Mouse (Mus musculus) kidney, postnatal 36 days (tissue): ENCODE data around the gene Nploc4.
A peak's percentile ranks its signal among the peaks of the same experiment; 100 is the strongest.
"Not testable (repeated sequence)": the region's sequence is repeated elsewhere in the genome, so short reads cannot be mapped to it uniquely, and the experiment has no call there.

Experiments
- DNase-seq, 2 experiments: peaks; one replicate each; pipeline ENCODE4 v3.0.0; 2021 to 2022; ENCODE audit warnings: mixed read lengths in 2 of 2

Nploc4 gene

DNA sequence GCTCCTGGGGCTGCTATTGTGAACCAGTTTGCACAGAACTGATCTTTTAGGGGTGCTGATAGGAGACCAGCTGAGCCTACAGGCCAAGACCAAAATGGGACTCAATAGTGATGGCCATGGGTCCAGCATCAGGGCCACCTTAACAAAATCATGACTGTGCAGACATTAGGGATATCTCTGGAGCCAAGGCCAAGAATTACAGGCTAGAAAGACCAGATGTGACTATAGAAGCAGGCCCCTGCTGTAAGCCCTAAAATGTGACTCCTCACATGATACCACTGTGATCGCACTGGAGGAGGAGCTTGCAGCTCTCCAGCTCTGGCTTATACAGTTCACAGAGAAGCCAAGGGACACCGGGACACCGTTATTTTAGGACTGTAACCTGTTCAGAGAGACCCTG, 4.8 kb upstream of the Nploc4 start, which contains the start of gene Tspan10:
Tspan10 (plus strand) TSS at position 301 of the 400 bp plus-strand sequence.
- no peak for DNase-seq

DNA sequence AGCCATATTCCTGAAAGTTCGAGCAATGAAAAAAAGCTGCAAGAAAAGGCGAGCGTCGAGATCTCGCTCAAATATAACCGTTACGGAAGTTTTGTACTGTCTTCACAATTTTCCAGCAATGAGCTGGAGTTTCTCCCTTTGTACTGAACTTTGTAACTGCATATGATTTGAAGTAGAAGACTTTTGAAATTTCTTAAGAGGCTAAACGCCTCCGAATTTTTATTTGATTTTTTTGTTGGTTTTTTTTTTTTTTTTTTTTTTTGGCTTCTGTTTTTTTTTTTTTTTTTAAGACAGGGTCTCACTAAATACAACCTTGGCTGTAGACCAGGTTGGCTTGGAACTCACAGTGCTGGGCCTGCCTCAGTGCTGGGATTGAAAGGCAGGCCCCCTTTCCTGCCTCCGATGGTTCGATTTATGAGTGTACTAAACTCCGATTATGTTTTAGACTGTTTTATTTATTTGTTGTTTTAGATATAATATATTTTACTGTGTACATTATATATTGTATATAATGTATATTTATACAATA, 413 bp upstream of the Nploc4 start:
- no peak for DNase-seq

DNA sequence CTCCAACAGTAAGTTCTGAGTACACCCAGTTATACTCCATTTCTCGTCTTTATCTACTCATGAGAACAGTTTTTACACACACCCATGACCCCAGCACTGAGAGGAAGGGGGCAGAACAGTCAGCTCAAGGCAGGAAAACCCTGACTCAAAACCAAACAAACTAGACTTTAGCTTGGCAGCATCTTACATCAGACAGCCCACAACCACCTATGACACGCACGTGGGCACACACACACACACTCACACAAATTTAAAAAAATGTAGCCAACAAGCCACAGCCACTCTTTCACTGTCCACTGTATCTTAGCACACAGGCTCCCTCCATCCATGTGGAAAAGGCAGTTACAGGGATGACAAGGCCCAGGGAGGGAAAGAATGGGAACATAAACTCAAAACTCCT, 10.8 kb downstream of the Nploc4 start:
- no peak for DNase-seq

DNA sequence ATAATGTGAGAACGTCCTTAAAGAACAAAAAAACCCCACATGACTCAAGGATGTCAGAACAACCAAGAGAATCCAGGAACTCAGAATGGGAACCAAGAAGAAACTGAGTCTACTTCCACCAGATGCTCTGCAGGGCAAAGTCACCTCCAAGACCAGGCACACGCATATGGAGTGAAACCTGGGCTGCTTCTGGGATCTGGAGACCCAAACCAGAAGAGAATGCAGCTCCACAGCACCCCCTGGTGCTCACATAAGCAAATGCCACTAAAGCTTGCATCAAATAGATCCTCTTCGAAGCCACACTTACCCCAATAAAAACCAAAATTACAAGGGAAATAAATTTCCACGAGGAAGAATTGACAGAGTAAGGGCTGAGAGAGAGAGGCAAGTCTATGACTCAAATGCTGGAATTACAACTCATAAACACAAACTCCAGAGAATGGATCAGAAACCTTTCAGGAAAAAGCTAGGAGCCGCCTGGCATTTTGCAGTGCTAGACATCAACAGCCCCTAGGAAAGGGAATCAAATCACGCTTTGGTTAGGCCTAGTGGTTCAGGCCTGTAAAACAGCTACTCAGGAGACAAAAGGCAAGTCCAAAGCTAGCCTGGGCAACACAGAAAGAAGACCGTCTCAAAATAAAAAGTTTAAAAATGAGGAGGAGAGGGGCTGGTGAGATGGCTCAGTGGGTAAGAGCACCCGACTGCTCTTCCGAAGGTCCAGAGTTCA, 13.8 kb downstream of the Nploc4 start:
- peak; percentile 49 to 82 for DNase-seq

DNA sequence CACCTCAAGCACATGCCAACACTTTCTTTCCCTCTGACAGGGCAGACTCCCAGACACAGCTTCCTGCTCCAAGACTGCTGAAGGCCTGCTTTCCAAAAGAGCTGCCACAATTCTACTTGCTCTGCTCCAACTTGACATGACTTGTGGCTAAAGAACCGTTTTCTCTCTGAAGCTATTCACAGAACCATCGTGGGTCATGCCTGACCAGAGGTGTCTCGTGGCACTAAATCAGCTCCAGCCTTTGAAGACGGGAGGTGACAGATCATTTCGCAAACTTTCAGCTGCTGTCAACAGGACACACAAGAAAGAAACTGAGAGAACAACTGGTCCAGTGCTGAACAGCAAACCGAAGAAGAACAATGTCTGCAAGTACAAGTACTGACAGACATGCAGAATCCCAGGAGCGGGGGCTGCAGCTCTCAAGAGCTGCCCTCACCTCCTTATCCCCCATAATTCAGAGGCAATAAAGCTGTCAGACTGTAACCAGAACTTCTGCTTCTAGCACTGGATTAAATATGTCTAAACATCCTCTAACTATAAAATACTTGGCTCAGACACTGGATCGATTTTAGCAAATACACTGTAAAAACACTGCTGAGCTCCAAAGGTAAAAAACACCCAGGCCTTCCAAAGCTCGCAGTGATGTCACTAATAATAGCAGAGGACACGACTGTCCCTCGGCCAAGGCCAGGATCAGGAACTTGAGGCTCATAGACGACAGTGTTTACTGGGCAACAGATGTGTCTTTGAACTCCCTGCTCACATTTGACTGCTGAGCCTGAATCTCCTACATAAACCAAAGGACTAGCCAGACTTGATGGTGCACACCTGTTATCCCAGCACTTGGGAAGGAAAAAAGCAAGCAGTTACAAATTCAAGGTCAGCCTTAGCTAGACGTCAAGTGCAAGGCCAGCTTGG, 14.6 kb downstream of the Nploc4 start:
- no peak for DNase-seq

DNA sequence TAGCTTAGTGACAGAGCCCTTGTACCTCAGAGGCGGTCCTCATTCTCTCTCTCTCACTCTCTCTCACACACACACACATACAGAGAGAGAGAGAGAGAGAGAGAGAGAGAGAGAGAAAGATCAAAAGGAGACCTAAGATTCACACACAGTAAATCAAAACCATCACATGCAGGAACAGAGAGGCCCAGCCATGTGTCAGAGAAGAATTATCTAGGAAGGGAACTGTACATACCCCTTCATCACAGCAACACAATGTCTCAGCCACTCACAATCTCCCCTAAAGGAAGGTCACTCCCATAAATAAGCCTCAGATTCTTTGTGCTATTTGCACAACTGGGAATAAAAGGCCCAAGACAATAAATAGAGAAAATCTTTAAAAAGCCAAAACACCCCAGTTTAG, 18.9 kb downstream of the Nploc4 start:
- DNase-seq: no peak

DNA sequence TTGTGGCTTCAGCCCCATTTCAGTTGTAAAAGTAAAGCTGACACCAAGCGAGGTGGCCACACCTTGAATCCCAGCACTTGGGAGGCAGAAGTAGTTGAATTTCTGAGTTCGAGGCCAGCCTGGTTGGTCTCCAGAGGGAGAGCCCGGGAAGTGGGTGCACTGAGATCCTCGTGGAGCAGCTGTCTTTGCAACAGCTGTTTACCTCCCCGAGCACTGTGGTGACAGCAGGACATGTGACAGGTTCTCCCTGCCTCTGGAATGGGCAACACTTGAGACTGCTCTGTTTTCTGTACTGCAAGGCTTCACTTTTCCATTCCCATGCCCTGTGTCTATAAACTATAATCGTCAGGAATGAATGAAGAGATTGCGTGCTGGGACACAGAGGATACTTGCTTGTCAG, 19.7 kb downstream of the Nploc4 start:
- DNase-seq: no peak

DNA sequence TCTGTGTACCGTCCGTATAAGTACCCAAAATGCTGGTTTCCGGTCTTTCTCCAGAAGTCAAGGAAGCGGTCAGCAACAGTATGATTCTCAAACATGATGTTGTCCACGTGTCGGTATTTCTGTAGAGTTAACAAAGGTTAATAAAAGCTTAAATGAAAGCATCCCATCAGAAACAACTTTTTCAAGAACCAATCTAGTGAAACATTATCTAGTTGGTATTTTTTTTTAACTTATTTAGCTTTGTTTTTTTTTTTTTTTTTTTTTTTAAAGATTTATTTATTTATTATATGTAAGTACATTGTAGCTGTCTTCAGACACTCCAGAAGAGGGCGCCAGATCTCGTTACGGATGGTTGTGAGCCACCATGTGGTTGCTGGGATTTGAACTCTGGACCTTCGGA, 23.9 kb downstream of the Nploc4 start:
- not testable (repeated sequence) for DNase-seq

DNA sequence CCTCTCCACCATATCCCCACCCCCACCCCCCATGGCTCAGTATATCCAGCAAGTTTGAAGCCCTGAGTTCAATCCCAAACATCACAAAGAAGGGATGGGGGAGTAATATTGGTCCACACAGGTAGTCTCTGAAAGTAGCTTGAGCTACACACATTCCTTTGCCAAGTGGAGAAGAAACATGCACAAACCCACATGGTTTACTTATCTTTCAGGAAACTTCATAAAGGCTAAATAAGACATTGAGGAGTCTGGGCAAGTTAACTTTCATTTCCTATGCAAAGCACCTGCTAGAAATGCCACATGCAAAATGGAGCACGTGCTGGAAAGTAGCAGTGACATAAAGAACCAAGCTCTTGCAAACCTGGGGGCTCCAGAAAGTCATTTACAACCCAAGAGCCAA, 31.1 kb downstream of the Nploc4 start:
- no peak for DNase-seq

DNA sequence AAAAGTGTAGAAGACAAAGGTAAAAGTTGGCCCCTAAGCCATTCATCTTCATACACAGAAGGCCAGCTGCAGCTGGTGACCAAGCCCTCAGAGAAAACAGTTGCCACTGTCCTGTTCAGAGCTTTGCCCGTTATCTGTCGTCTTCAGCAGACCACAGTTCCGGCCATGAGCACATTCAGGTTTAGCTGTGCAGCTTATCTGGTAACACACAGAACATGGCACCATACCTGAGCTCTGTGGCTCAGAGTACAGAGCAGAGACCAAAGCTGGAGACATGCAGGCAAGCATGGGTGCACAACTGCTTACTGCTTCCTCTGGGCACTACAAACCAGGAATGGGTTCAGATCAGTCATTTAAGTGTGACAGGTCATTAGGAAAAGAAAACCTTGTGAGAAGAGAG, 31.6 kb downstream of the Nploc4 start:
- no peak for DNase-seq

DNA sequence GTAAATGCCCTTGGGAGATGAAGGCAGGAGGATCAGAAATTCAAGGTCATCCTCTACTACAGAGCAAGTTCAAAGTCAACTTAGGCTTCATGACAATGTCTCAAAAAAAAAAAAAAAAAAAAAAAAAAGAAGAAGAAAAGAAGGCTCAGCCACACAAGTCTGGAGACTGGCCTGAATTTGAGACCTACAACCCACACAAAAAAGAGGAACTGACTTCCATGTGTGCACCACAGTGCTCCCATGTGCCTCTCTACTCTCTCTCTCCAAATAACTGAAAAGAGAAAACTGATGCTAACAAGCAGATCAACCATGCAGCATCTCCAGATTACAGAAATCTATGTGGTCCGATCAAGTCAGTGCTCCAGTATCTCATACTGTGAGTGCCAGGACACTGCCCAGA, 32.7 kb downstream of the Nploc4 start:
- no peak for DNase-seq

DNA sequence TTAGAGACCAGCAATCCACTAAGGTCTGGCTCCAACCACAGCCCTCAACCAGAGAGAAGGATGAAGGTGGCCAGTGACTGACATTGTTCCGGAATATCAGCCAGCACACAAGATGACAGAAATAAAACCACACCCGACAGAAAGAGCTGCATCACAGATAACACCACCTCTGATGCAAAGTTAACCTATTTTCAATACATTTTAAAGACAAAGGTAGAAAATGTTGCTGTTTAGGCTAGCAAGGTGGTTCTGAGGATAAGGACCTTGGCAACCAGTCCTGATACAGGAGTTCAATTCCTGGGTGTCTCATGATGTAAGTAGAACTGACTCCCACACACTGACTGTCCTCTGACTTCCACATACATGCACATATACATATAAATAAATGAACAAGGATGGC, 38.2 kb downstream of the Nploc4 start:
- no peak for DNase-seq

DNA sequence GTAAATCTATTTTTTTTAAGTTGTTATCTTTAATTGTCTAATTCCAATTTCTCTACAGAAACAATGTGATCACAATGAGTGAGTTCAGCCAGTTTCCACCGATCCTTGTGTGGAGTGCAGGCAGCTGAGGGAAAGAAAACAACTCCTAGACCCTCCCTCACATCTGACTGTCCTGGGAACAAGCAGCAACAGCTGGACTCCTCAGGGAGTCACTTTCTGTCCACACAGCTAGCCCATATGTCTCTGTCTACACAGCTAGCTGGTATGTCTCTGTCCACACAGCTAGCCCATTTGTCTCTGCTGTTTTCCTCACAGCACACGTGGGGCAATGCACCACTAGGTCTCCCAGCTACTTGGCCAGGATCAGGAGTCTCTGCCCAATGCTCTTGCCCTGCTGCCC, 39.9 kb downstream of the Nploc4 start:
- no peak for DNase-seq

DNA sequence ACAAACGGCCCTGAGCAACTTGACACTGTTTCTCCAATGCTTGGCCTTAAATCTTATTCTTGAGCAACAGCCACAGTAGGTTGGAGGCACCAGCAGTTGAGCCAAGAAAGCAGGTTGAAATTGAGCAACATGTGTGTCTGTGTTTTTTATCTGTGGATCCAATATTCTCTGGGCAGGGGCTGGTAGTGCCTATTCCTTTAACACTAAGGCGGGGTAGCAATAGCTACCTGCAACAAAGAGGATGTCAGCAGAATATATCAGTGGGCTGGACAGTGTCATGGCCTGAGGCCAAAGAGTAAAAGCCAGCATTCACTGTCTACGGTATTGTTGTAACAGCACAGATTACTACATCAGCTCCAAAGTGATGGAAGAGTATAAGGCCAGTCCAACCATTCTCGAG, 41.8 kb downstream of the Nploc4 start:
- no peak for DNase-seq

DNA sequence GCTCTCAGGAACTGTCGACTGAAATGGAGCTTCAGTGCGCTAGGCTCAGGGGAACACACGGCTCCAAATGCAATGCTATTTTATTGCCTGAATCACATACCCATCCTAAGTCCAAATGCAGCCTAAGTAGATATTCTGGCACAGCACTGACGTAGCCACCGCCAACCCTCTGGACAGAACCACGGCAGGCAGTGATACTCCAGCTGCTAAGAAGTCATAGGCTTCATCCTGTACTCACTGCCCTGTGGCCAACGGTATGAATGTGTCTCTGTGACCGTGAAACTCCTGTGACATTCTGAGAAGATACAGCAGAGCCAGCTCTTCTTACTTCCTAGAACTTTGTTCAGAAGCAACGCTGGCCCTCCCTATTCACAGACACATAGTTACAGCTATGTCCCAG, 48.9 kb downstream of the Nploc4 start:
- DNase-seq: no peak

DNA sequence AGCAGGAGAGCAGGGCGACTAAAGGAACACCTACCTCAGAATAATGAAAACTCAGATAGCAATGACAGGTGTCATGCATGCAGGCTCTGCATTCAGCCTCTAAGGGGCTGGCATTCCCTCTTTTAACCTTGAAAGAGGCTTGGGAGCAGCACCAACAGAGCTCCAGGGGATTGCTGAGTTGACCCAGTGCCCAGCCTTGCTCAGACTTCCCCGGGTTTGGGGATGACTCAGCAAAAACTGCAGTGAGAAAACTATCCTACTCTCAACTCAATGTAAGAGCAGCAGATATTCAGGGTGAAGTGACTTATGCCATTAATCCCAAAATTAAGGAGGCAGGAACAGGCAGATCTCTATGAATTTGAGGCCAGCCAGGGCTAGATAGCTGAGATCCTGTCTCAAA, 50.4 kb downstream of the Nploc4 start:
- no peak for DNase-seq

DNA sequence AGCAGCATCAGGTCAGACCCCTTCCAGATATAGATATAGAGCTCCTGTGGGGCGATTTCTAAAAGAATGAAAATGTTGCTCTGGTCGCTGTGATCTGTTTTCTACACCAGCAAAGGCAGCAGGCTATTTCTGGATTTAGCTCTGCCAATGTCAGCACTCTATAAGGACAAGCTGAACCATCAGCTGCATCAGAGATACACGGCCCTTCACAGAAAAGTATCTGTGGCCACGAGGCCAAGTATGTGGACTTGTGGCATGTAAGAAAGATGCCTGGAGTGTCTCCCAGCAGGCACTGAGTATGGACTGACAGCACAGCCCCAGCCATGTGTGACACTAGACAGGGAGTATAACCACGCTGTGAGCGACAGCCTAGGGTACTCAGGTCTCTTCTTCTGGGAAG, 50.9 kb downstream of the Nploc4 start:
- no peak for DNase-seq

DNA sequence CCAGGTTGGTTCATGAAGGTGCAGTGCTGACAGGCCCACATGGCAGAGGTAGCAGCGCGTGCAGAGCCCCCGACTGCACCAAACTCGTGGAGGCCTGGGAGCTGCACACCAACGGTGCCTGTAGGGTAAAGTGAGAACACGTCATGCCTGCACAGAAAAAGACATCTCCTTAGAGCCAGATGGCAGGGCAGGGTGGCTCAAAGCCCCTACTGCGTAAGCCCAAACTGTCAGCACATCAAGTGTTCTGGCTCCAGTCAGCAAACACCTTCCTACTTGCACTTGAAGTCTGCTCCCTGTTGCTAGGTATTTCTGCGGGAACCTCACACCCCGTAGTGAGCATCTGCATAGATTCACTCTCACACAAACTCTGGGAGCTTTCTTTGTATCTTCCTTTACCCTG, 55.0 kb downstream of the Nploc4 start:
- no peak for DNase-seq

DNA sequence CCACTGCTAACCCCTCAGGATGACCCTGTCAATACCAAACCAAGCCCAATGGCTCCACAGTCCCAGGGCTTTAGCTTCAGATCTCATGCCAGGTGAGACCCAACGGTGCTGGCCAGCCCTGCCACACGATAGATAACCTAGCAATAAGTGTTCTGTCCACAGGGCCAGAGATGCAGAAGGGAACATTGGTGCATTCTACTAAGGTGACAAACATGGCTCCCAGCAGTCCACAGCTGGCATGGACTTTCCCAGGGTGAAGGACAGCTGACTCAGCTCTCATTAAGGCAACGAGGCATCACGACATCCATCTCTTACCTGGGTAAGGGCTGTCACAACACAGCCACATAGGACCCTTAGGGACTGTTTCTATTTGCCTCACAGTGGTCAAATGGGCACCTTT, 56.4 kb downstream of the Nploc4 start:
- no peak for DNase-seq

DNA sequence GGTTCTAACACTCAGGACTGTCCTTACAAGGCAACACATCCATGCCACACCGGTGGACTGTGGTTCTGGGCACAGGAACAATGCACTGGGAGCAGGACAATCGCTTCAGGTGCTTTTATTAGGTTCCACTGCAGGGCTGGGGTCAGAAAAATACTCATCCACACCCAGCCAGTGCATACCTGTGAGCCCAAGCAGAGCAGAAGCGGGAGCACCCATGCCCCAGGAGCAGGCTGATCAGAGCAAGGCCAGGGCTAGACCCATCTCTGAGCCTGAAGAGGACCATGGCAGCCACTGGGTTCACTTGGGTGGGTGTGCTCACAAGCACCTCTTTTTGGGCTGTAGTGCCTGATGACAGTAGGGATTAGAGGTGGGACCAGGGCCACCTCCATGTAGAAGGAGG, 57.2 kb downstream of the Nploc4 start:
- no peak for DNase-seq

DNA sequence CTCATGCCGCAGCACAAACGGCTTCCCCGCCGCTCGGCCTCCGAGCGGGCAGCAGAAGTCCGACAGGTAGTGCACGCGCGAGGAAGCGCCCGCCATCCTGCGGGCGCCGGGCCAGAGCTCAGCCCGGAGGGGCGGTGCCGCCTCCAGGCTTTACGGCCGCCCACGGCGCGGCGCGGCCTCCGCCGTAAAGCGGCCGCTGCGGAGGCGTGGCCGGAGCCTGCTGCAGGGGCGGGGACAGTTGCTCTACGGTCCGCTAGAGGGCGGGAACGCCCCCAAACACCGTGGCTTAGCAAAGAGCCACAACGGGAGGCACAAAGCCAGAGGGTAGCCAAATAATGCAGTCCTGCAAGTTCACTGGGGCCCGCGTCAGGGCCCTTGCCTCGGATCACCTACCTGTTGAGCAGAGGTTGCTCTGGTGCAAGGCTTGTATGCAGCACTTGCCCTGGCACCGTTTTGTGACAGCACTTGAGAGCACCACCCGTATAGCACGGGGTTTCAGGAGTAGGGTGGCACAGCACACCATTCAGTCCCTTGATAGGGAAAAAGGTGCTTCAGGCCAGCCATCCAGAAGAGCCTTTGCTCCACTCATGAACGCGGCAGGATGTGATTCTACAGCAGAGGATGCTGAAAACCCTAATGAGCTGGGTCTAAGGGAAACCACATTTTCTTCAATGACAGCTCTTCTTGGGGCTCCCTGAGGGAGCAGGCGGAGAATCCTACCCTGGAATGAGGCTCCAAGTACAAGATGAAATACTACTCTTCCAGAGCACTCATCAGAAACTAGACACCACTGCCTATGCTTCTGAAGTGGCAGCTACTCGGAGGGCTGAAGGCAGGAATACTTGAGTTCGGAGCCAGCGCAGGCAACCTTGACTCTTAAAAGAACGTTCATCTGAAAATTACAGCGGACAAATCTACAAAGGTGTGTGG, 58.6 kb downstream of the Nploc4 start, which contains the start of gene Faap100:
Faap100 (minus strand) TSS at position 154 of the 930 bp plus-strand sequence.
- DNase-seq: peak; percentile 92 to 94

DNA sequence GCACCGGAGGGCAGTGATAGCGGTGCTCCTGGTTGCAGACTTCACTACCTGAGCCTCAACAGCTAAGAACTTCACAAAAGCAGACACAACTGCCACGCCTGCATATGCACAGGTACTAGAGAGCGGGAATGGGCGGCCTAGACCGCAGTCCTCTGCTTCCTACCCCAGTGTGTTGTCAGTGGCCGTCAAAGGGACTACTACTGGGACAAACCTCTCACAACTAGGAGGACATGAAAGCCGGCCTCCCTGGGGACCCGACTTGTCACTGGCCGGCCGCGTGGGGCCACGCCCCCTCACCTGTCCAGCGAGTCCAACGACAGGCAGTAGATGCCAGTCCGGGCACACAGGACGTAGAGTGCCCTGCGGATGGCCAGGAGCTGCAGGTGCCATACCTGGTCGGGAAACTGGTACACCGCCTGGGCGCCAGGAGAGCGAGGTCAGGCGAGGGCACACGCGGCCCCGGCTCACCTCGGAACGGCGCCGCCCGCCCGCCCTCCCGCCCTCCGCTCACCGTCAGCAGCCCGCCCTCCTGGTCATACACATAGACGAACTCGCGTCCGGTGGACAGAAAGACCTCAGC, 59.4 kb downstream of the Nploc4 start:
- DNase-seq: peak; percentile 76 to 82
